ENCODE assay signal across 7 mouse cellular contexts in the genomic region with DNA sequence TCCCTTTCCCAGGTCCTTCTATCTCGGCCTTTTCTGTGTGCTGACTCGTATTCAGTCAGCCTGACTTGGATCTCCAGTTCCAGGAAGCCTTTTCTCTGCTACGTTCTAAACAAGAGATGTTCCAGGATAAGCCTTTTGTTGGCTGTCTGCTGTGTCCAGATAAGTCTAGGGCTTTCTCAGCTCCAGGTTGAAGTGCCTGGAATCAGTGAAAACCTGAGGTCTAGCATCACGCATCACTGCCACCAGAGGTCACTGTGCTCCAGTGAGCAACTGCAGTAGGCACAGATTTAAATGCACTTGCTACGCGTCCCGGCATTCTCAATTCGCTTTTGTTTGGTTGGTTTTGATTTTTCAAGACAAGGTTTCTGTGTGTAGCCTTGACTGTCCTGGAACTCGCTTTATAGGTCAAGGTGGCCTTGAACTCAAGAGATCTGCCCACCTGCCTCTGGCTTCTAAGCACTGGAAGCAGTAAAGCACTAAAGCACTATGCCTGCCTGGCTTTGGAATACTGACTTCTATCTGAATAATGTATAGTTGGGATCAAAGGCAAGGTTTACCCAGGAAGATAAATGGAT. TPM values are rescaled to one million over a fixed set of nuclear protein-coding genes. Genes with fewer than 3 reads are reported as not detected.
DNase-seq lines count a peak whose midpoint lies in the region; ATAC-seq lines count a peak whose summit lies in the region.

No protein-coding gene starts in this region.

- WGBS in hindbrain, embryonic 16.5 days = 22% methylated on average over 9 of the region's 9 CpGs

- peak overlapping the region; percentile 50 for H3K4me2 ChIP-seq in hindbrain, embryonic 16.5 days (ENCODE audit: low read length)

- peak overlapping the region; percentile 50; the same call in 1 of the 2 replicates for H3K27ac ChIP-seq in hindbrain, embryonic 16.5 days (ENCODE audit: low read depth, low read length)

- peaks cover 6% of the 10 kb centered on the region for H3K4me1 ChIP-seq in hindbrain, embryonic 16.5 days (ENCODE audit: control insufficient read depth, insufficient read depth, low read depth, low read length)
- H3K4me1 ChIP-seq in megakaryocyte, embryonic 14.5 days = peaks cover 30% of the 10 kb centered on the region

- H3K9ac ChIP-seq in hindbrain, embryonic 16.5 days (ENCODE audit: low read depth, low read length) = peak overlapping the region; percentile 46; the same call in 1 of the 2 replicates

- no peaks in the 10 kb centered on the region for H3K9me3 ChIP-seq in hindbrain, embryonic 16.5 days (ENCODE audit: control insufficient read depth, low read length)
- H3K9me3 ChIP-seq in megakaryocyte, embryonic 14.5 days = no peaks in the 10 kb centered on the region

- no peak for ATAC-seq in hindbrain, embryonic 16.5 days

- H3K36me3 ChIP-seq in hindbrain, embryonic 16.5 days (ENCODE audit: control insufficient read depth, insufficient read depth, low read length) = no peaks in the 10 kb centered on the region
- no peaks in the 10 kb centered on the region for H3K36me3 ChIP-seq in megakaryocyte, embryonic 14.5 days (replicated peaks; ENCODE audit: low read length)

- H3K4me3 ChIP-seq in hindbrain, embryonic 16.5 days (ENCODE audit: low read length) = peak overlapping the region; percentile 18; the same call in 1 of the 2 replicates
- peak overlapping the region; percentile 50 for H3K4me3 ChIP-seq in megakaryocyte, embryonic 14.5 days (replicated peaks)

- DNase-seq in ZHBTc4 (ENCODE audit: low read depth, low spot score) = peak; percentile 94
- peak; percentile 70 to 82 for DNase-seq in cerebellum, postnatal 25 days
- peak; percentile 53 to 67 for DNase-seq in frontal cortex, postnatal 25 days (ENCODE audit: low spot score in 2 of 2)
- DNase-seq in left cerebral cortex, adult 8-10 months (ENCODE audit: low spot score in 2 of 2) = peak; percentile 33 to 57
- DNase-seq in right cerebral cortex, postnatal 36 days (ENCODE audit: low spot score in 2 of 2) = peak; percentile 42 to 60

- no peaks in the 10 kb centered on the region for H3K27me3 ChIP-seq in hindbrain, embryonic 16.5 days (replicated peaks; ENCODE audit: control insufficient read depth, insufficient read depth, low read length)
- H3K27me3 ChIP-seq in megakaryocyte, embryonic 14.5 days (replicated peaks) = peaks cover 20% of the 10 kb centered on the region

RNA-seq across cellular contexts. Expression of a gene that starts 3.2 kb away (rescaled TPM):
- polyA plus RNA-seq in hindbrain, embryonic 16.5 days (2015; fragmentation: Nextera tagmentation; extraction: Ambion mirVana) = 12.4 and 13.5 TPM in 2 replicates
- under 1 TPM; 0.67 to 0.89 (median 0.85) TPM for total RNA-seq in left cerebral cortex, adult 8-10 months (2022)
- polyA plus RNA-seq in megakaryocyte, embryonic 14.5 days (2012; ENCODE audit: insufficient read depth, low replicate concordance) = 0.17 TPM in 1 of 2 replicates, not detected in the other

Comparison
In these comparisons a context has a peak if more than half of its experiments do, and no peak if none do; other contexts are left out.
1. RNA of a gene that starts 3.2 kb away (polyA plus RNA-seq): 12.4 to 13.5 TPM in hindbrain, embryonic 16.5 days; 0.17 TPM in megakaryocyte, embryonic 14.5 days; every median in the first group is over 10 times any median in the second.
2. Peak in every context shown above with its lines, with median percentiles within 50 percentile points of each other: DNase-seq.